Mouse (Mus musculus): ENCODE measurements around the gene 1110032A03Rik. TPM values are rescaled to one million over a fixed set of nuclear protein-coding genes. Genes with fewer than 3 reads are reported as not detected.

Gene 1110032A03Rik
- polyA plus RNA-seq, 1 experiment from 2014 or later: 37.7 TPM

- no peak overlapping the region for H3K9ac ChIP-seq (ENCODE audit: low read length)
- H3K27me3 ChIP-seq (ENCODE audit: control insufficient read depth, insufficient read depth, low read length): no peaks in the 10 kb centered on the region
- no peak overlapping the region for H3K4me2 ChIP-seq
- H3K4me3 ChIP-seq (ENCODE audit: low read depth, low read length): no peak overlapping the region
- H3K36me3 ChIP-seq (ENCODE audit: control insufficient read depth, insufficient read depth, low read length): no peaks in the 10 kb centered on the region
- H3K27ac ChIP-seq (ENCODE audit: low read depth, low read length): no peak overlapping the region
- peaks cover 4% of the 10 kb centered on the region for H3K4me1 ChIP-seq (ENCODE audit: control insufficient read depth, insufficient read depth, low read length)
- no peak for ATAC-seq (ENCODE audit: low FRiP score)
- H3K9me3 ChIP-seq (ENCODE audit: control insufficient read depth, low read length): no peaks in the 10 kb centered on the region
- peak; percentile 87 for DNase-seq (ENCODE audit: low spot score, missing footprints)
- WGBS: 80% methylated on average over 1 of the region's 1 CpGs
Measured at GRCm38 (mm10) chr9:50763331-50763730, 12.0 kb downstream of the 1110032A03Rik start.

GRCm38 (mm10) chr9:50761520-50762243, 13.6 kb downstream of the 1110032A03Rik start:
- H3K27ac ChIP-seq (ENCODE audit: low read depth, low read length): no peak overlapping the region
- 61% methylated on average over 6 of the region's 6 CpGs for whole genome bisulfite sequencing
- DNase-seq (ENCODE audit: low spot score, missing footprints): no peak

GRCm38 (mm10) chr9:50756711-50757110, 18.6 kb downstream of the 1110032A03Rik start:
- no peaks in the 10 kb centered on the region for H3K9me3 ChIP-seq (ENCODE audit: control insufficient read depth, low read length)
- 67% methylated on average over 5 of the region's 5 CpGs for WGBS

More at GRCm38 (mm10) chr9:50761520-50762243, 13.6 kb downstream of the 1110032A03Rik start:
- Histone ChIP-seq H3K27me3 (ENCODE audit: control insufficient read depth, insufficient read depth, low read length) (no peaks in the 10 kb centered on the region), H3K4me3 (ENCODE audit: low read depth, low read length) (no peak overlapping the region), H3K4me1 (ENCODE audit: control insufficient read depth, insufficient read depth, low read length) (no peaks in the 10 kb centered on the region), H3K4me2 (no peak overlapping the region), H3K36me3 (ENCODE audit: control insufficient read depth, insufficient read depth, low read length) (no peaks in the 10 kb centered on the region), H3K9me3 (ENCODE audit: control insufficient read depth, low read length) (no peaks in the 10 kb centered on the region), H3K9ac (ENCODE audit: low read length) (no peak overlapping the region)
- no peak for ATAC-seq (ENCODE audit: low FRiP score)

GRCm38 (mm10) chr9:50753947-50754346, 21.4 kb downstream of the 1110032A03Rik start:
- no peaks in the 10 kb centered on the region for H3K4me1 ChIP-seq (ENCODE audit: control insufficient read depth, insufficient read depth, low read length)
- DNase-seq (ENCODE audit: low spot score, missing footprints) (no peak), ATAC-seq (ENCODE audit: low FRiP score) (no peak)
- H3K4me3 ChIP-seq (ENCODE audit: low read depth, low read length): no peak overlapping the region
- 75% methylated on average over 7 of the region's 7 CpGs for WGBS
- H3K9me3 ChIP-seq (ENCODE audit: control insufficient read depth, low read length): no peaks in the 10 kb centered on the region
- no peaks in the 10 kb centered on the region for H3K27me3 ChIP-seq (ENCODE audit: control insufficient read depth, insufficient read depth, low read length)
- H3K27ac ChIP-seq (ENCODE audit: low read depth, low read length): no peak overlapping the region
- no peak overlapping the region for H3K9ac ChIP-seq (ENCODE audit: low read length)
- no peak overlapping the region for H3K4me2 ChIP-seq
- no peaks in the 10 kb centered on the region for H3K36me3 ChIP-seq (ENCODE audit: control insufficient read depth, insufficient read depth, low read length)

More at GRCm38 (mm10) chr9:50756711-50757110, 18.6 kb downstream of the 1110032A03Rik start:
- H3K4me3 ChIP-seq (ENCODE audit: low read depth, low read length): no peak overlapping the region
- H3K9ac ChIP-seq (ENCODE audit: low read length): no peak overlapping the region
- DNase-seq (ENCODE audit: low spot score, missing footprints) (no peak), ATAC-seq (ENCODE audit: low FRiP score) (no peak)
- no peaks in the 10 kb centered on the region for H3K27me3 ChIP-seq (ENCODE audit: control insufficient read depth, insufficient read depth, low read length)
- H3K36me3 ChIP-seq (ENCODE audit: control insufficient read depth, insufficient read depth, low read length): no peaks in the 10 kb centered on the region
- no peaks in the 10 kb centered on the region for H3K4me1 ChIP-seq (ENCODE audit: control insufficient read depth, insufficient read depth, low read length)
- H3K4me2 ChIP-seq: no peak overlapping the region
- H3K27ac ChIP-seq (ENCODE audit: low read depth, low read length): no peak overlapping the region

GRCm38 (mm10) chr9:50752784-50753615, 22.3 kb downstream of the 1110032A03Rik start:
- Histone ChIP-seq H3K4me3 (ENCODE audit: low read depth, low read length) (no peak overlapping the region), H3K9ac (ENCODE audit: low read length) (no peak overlapping the region), H3K27me3 (ENCODE audit: control insufficient read depth, insufficient read depth, low read length) (no peaks in the 10 kb centered on the region), H3K27ac (ENCODE audit: low read depth, low read length) (no peak overlapping the region), H3K4me2 (no peak overlapping the region), H3K36me3 (ENCODE audit: control insufficient read depth, insufficient read depth, low read length) (no peaks in the 10 kb centered on the region), H3K4me1 (ENCODE audit: control insufficient read depth, insufficient read depth, low read length) (no peaks in the 10 kb centered on the region), H3K9me3 (ENCODE audit: control insufficient read depth, low read length) (no peaks in the 10 kb centered on the region)
- no peak for ATAC-seq (ENCODE audit: low FRiP score)
- WGBS: 73% methylated on average over 17 of the region's 17 CpGs
- no peak for DNase-seq (ENCODE audit: low spot score, missing footprints)

GRCm38 (mm10) chr9:50752054-50752602, 23.2 kb downstream of the 1110032A03Rik start, which contains the start of gene Hspb2:
Hspb2 (minus strand) TSS chr9:50752354.
- DNase-seq (ENCODE audit: low spot score, missing footprints) (no peak), ATAC-seq (ENCODE audit: low FRiP score) (no peak)
- 71% methylated on average over 14 of the region's 14 CpGs for WGBS
- H3K4me1 ChIP-seq (ENCODE audit: control insufficient read depth, insufficient read depth, low read length): no peaks in the 10 kb centered on the region
- H3K4me3 ChIP-seq (ENCODE audit: low read depth, low read length): no peak within 1 kb of the TSS
- H3K9ac ChIP-seq (ENCODE audit: low read length): no peak within 1 kb of the TSS
- no peak within 1 kb of the TSS for H3K4me2 ChIP-seq
- H3K36me3 ChIP-seq (ENCODE audit: control insufficient read depth, insufficient read depth, low read length): no peaks in the 10 kb centered on the region
- H3K27me3 ChIP-seq (ENCODE audit: control insufficient read depth, insufficient read depth, low read length): no peaks in the 10 kb centered on the region
- no peak within 1 kb of the TSS for H3K27ac ChIP-seq (ENCODE audit: low read depth, low read length)
- H3K9me3 ChIP-seq (ENCODE audit: control insufficient read depth, low read length): no peaks in the 10 kb centered on the region

GRCm38 (mm10) chr9:50751323-50751722, 24.0 kb downstream of the 1110032A03Rik start, which contains the start of gene Cryab:
Cryab (plus strand) TSS chr9:50751325.
- Histone ChIP-seq H3K4me1 (ENCODE audit: control insufficient read depth, insufficient read depth, low read length) (no peaks in the 10 kb centered on the region), H3K27ac (ENCODE audit: low read depth, low read length) (no peak within 1 kb of the TSS), H3K9me3 (ENCODE audit: control insufficient read depth, low read length) (no peaks in the 10 kb centered on the region), H3K4me3 (ENCODE audit: low read depth, low read length) (no peak within 1 kb of the TSS), H3K36me3 (ENCODE audit: control insufficient read depth, insufficient read depth, low read length) (no peaks in the 10 kb centered on the region), H3K4me2 (no peak within 1 kb of the TSS), H3K9ac (ENCODE audit: low read length) (no peak within 1 kb of the TSS), H3K27me3 (ENCODE audit: control insufficient read depth, insufficient read depth, low read length) (no peaks in the 10 kb centered on the region)
- 79% methylated on average over 22 of the region's 22 CpGs for WGBS
- no peak for DNase-seq (ENCODE audit: low spot score, missing footprints)
- ATAC-seq (ENCODE audit: low FRiP score): no peak

- Histone ChIP-seq H3K36me3 (ENCODE audit: control insufficient read depth, insufficient read depth, low read length) (no peaks in the 10 kb centered on the region), H3K4me2 (no peak overlapping the region), H3K27ac (ENCODE audit: low read depth, low read length) (no peak overlapping the region), H3K9ac (ENCODE audit: low read length) (no peak overlapping the region), H3K4me3 (ENCODE audit: low read depth, low read length) (no peak overlapping the region), H3K4me1 (ENCODE audit: control insufficient read depth, insufficient read depth, low read length) (peaks cover 2% of the 10 kb centered on the region; the same call in 1 of the 2 replicates), H3K27me3 (ENCODE audit: control insufficient read depth, insufficient read depth, low read length) (no peaks in the 10 kb centered on the region; the same call in 1 of the 2 replicates), H3K9me3 (ENCODE audit: control insufficient read depth, low read length) (no peaks in the 10 kb centered on the region)
- no peak for DNase-seq (ENCODE audit: low spot score, missing footprints)
- WGBS: 72% methylated on average over 6 of the region's 6 CpGs
- ATAC-seq (ENCODE audit: low FRiP score): no peak
Measured at GRCm38 (mm10) chr9:50750706-50751105, 24.6 kb downstream of the 1110032A03Rik start.
